Mouse (Mus musculus): ENCODE data around the gene Mrpl21. TPM values are rescaled to one million over a fixed set of nuclear protein-coding genes. Genes with fewer than 3 reads are reported as not detected.
A peak's percentile ranks its signal among the peaks of the same experiment; 100 is the strongest.

The Mrpl21 gene
- polyA plus RNA-seq, 1 experiment from 2014 or later, result 134 TPM

DNA sequence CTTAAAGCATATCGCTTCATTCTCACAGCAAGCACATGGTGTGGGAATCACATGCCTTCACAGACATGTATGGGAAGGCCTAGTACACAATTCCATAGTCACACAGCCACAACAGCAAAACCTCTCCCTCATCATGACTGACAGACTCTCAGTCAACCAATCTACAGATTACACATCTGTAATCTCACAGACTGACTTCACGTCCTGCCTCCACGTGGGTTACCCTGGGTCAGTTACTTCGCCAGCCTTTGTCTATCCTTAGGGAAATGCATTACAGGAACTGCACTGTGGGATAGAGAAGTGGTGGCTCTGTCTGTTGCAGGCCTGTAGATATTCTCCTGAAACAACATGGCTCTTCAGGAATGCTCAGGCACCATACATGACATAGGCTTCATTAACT lies 815 bp upstream of the Mrpl21 start:
- Histone ChIP-seq H3K27ac (ENCODE audit: low read length) (no peak overlapping the region), H3K4me3 (ENCODE audit: low read depth, low read length) (peak overlapping the region; percentile 80; the same call in 1 of the 2 replicates), H3K4me2 (replicated peaks; ENCODE audit: low read depth, low read length) (peak overlapping the region; percentile 55), H3K9ac (replicated peaks; ENCODE audit: low read depth, low read length) (peak overlapping the region; percentile 77; the same call in 1 of the 2 replicates), H3K9me3 (ENCODE audit: control insufficient read depth, low read depth, low read length) (no peaks in the 10 kb centered on the region), H3K27me3 (ENCODE audit: control insufficient read depth, insufficient read depth, low read length) (no peaks in the 10 kb centered on the region), H3K36me3 (ENCODE audit: control insufficient read depth, insufficient read depth, low read length) (peaks cover 20% of the 10 kb centered on the region), H3K4me1 (ENCODE audit: control insufficient read depth, insufficient read depth, low read length) (peaks cover 4% of the 10 kb centered on the region; the same call in 1 of the 2 replicates)
- WGBS, result 74% methylated on average over 4 of the region's 4 CpGs
- no peak for ATAC-seq (ENCODE audit: insufficient number of reproducible peaks, insufficient read depth, low FRiP score, low read depth)

DNA sequence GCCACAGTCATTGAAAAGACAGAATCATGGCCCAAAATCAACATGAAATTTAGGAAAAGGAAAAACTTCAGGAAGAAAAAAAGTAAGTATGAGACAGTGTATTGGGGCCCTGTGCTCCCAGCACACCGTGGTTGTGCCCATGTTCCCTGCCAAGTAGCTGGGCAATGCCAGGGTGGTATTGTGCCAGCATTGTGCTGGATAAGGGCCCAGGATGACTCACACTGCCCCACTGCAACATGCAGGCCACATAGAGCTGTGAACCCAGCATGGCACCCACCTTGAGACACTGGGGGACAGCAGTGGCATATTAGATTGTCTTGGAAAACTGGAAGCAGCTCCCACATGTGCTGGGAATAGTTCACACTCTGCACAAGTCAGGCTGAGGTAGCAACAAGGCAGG lies 6.3 kb downstream of the Mrpl21 start:
- no peak overlapping the region for H3K4me2 ChIP-seq (replicated peaks; ENCODE audit: low read depth, low read length)
- no peaks in the 10 kb centered on the region for H3K4me1 ChIP-seq (ENCODE audit: control insufficient read depth, insufficient read depth, low read length)
- WGBS, result 96% methylated on average over 1 of the region's 1 CpGs
- no peak overlapping the region for H3K27ac ChIP-seq (ENCODE audit: low read length)
- peaks cover 31% of the 10 kb centered on the region for H3K36me3 ChIP-seq (ENCODE audit: control insufficient read depth, insufficient read depth, low read length)
- no peaks in the 10 kb centered on the region for H3K27me3 ChIP-seq (ENCODE audit: control insufficient read depth, insufficient read depth, low read length)
- no peak for ATAC-seq (ENCODE audit: insufficient number of reproducible peaks, insufficient read depth, low FRiP score, low read depth)
- no peak overlapping the region for H3K9ac ChIP-seq (replicated peaks; ENCODE audit: low read depth, low read length)
- H3K4me3 ChIP-seq (ENCODE audit: low read depth, low read length), result no peak overlapping the region
- no peaks in the 10 kb centered on the region for H3K9me3 ChIP-seq (ENCODE audit: control insufficient read depth, low read depth, low read length)

DNA sequence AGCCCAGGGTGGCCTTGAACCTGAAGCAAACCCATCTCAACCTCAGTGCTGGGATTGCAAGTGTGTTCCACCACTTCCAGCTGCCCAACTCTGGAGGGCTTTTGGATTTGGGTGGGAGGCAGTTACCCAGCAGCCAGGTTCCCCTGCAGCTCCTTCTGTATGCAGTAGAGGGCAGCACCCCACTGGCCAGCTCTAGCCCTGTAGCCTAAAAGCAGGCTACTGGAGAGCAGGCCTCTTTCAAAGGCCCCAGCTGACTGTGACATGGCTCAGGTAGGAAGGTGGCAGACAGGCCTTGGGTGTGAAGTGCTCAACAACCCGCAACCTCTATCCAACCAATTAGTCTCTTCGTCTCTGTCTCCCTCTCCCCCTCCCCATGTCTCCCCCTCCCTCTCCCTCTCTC lies 9.3 kb downstream of the Mrpl21 start:
- Histone ChIP-seq H3K9me3 (ENCODE audit: control insufficient read depth, low read depth, low read length) (no peaks in the 10 kb centered on the region), H3K27me3 (ENCODE audit: control insufficient read depth, insufficient read depth, low read length) (no peaks in the 10 kb centered on the region), H3K9ac (replicated peaks; ENCODE audit: low read depth, low read length) (no peak overlapping the region), H3K4me2 (replicated peaks; ENCODE audit: low read depth, low read length) (no peak overlapping the region), H3K27ac (ENCODE audit: low read length) (no peak overlapping the region), H3K36me3 (ENCODE audit: control insufficient read depth, insufficient read depth, low read length) (peaks cover 21% of the 10 kb centered on the region), H3K4me1 (ENCODE audit: control insufficient read depth, insufficient read depth, low read length) (no peaks in the 10 kb centered on the region), H3K4me3 (ENCODE audit: low read depth, low read length) (no peak overlapping the region)
- peak; percentile 46; the same call in 1 of the 2 replicates for ATAC-seq (ENCODE audit: insufficient number of reproducible peaks, insufficient read depth, low FRiP score, low read depth)
- WGBS, result 68% methylated on average over 2 of the region's 2 CpGs

DNA sequence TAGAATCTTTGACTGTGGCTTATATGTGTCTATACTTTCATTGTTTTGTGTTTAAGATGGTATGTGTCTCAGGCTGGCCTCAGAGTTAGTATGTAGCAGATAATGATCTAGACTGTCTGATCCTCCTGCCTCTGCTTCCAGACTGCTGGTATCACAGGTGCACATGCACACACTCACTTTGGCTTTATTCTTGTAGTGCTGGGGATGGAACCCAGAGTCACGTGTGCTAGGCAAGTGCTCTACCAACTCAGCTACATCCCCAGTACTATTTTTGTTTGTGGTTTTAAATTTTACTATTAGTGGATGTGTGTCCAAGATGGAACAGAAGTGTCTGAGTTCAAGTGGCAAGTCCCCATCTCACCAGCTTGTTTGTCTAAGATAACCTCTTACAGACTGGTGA lies 10.3 kb downstream of the Mrpl21 start:
- no peak for ATAC-seq (ENCODE audit: insufficient number of reproducible peaks, insufficient read depth, low FRiP score, low read depth)
- Histone ChIP-seq H3K9ac (replicated peaks; ENCODE audit: low read depth, low read length) (no peak overlapping the region), H3K36me3 (ENCODE audit: control insufficient read depth, insufficient read depth, low read length) (peaks cover 20% of the 10 kb centered on the region), H3K27ac (ENCODE audit: low read length) (no peak overlapping the region), H3K4me3 (ENCODE audit: low read depth, low read length) (no peak overlapping the region), H3K4me1 (ENCODE audit: control insufficient read depth, insufficient read depth, low read length) (no peaks in the 10 kb centered on the region), H3K27me3 (ENCODE audit: control insufficient read depth, insufficient read depth, low read length) (no peaks in the 10 kb centered on the region), H3K9me3 (ENCODE audit: control insufficient read depth, low read depth, low read length) (no peaks in the 10 kb centered on the region), H3K4me2 (replicated peaks; ENCODE audit: low read depth, low read length) (no peak overlapping the region)
- WGBS, result 91% methylated on average over 1 of the region's 1 CpGs

DNA sequence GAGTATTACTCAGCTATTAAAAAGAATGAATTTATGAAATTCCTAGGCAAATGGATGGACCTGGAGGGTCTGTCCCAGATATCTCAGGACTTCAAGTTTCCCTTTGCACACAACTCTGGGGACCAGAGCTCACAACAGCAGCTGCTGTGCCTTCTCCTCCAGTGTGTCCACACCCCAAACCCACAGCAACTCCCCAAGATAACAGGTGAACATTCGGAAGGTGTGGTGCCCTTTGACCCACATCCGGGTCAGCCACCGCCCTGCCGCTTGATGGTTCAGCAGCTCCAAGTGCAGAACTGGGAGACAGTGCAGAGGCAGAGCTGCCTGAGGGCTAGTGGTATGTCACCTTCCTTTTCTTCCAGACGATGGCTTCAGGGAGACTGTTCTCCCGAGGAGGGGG lies 12.5 kb downstream of the Mrpl21 start:
- Histone ChIP-seq H3K36me3 (ENCODE audit: control insufficient read depth, insufficient read depth, low read length) (peaks cover 6% of the 10 kb centered on the region), H3K27ac (ENCODE audit: low read length) (no peak overlapping the region), H3K4me3 (ENCODE audit: low read depth, low read length) (no peak overlapping the region), H3K4me2 (replicated peaks; ENCODE audit: low read depth, low read length) (no peak overlapping the region), H3K9me3 (ENCODE audit: control insufficient read depth, low read depth, low read length) (no peaks in the 10 kb centered on the region), H3K9ac (replicated peaks; ENCODE audit: low read depth, low read length) (no peak overlapping the region), H3K27me3 (ENCODE audit: control insufficient read depth, insufficient read depth, low read length) (no peaks in the 10 kb centered on the region), H3K4me1 (ENCODE audit: control insufficient read depth, insufficient read depth, low read length) (no peaks in the 10 kb centered on the region)
- WGBS, result 83% methylated on average over 6 of the region's 6 CpGs
- no peak for ATAC-seq (ENCODE audit: insufficient number of reproducible peaks, insufficient read depth, low FRiP score, low read depth)

DNA sequence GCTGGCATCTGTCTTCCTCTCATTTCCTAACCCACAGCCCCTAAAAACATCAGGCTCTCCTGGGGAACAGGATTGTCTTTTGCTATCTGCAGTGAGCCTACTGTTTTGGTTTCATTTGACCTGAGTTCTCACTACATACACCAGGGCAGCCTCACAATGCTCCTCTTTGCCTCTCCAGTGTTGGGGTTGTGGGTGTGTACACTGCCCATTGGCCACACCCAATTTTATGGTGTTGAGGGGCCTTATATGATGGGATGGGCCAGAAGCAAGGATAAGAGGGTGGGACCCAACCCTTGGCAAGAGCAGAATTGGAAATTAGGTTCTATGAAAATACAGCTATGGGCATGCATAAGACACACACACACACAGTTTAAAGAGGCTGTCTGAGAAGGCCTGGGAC lies 14.3 kb downstream of the Mrpl21 start:
- Histone ChIP-seq H3K4me3 (ENCODE audit: low read depth, low read length) (no peak overlapping the region), H3K9ac (replicated peaks; ENCODE audit: low read depth, low read length) (no peak overlapping the region), H3K4me2 (replicated peaks; ENCODE audit: low read depth, low read length) (no peak overlapping the region), H3K9me3 (ENCODE audit: control insufficient read depth, low read depth, low read length) (no peaks in the 10 kb centered on the region), H3K4me1 (ENCODE audit: control insufficient read depth, insufficient read depth, low read length) (no peaks in the 10 kb centered on the region), H3K27ac (ENCODE audit: low read length) (no peak overlapping the region), H3K27me3 (ENCODE audit: control insufficient read depth, insufficient read depth, low read length) (no peaks in the 10 kb centered on the region), H3K36me3 (ENCODE audit: control insufficient read depth, insufficient read depth, low read length) (no peaks in the 10 kb centered on the region)
- ATAC-seq (ENCODE audit: insufficient number of reproducible peaks, insufficient read depth, low FRiP score, low read depth), result no peak

DNA sequence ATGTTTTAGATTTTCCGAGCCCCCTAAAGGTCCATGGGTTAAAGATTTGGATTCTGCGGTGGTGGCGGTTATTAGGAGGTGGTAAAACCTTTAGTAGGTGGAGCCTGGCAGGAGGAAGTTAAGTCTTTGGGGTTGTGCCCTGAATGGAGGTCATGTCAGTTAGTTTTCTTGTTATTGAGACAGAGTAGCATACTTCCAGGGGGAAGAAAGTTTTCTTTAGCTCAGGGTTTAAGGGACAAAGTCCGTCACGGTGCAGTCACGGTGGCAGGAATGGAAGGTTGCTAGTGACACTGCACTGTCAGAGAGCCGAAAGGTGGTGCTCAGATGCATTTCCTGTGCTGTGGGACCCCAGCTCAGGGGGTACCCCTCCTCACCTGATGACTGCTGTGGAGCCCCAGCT lies 15.1 kb downstream of the Mrpl21 start:
- no peaks in the 10 kb centered on the region for H3K9me3 ChIP-seq (ENCODE audit: control insufficient read depth, low read depth, low read length)
- H3K4me1 ChIP-seq (ENCODE audit: control insufficient read depth, insufficient read depth, low read length), result no peaks in the 10 kb centered on the region
- no peak overlapping the region for H3K4me3 ChIP-seq (ENCODE audit: low read depth, low read length)
- WGBS, result 83% methylated on average over 7 of the region's 7 CpGs
- no peaks in the 10 kb centered on the region for H3K27me3 ChIP-seq (ENCODE audit: control insufficient read depth, insufficient read depth, low read length)
- no peak for ATAC-seq (ENCODE audit: insufficient number of reproducible peaks, insufficient read depth, low FRiP score, low read depth)
- H3K36me3 ChIP-seq (ENCODE audit: control insufficient read depth, insufficient read depth, low read length), result no peaks in the 10 kb centered on the region
- no peak overlapping the region for H3K4me2 ChIP-seq (replicated peaks; ENCODE audit: low read depth, low read length)
- H3K9ac ChIP-seq (replicated peaks; ENCODE audit: low read depth, low read length), result no peak overlapping the region
- H3K27ac ChIP-seq (ENCODE audit: low read length), result no peak overlapping the region

DNA sequence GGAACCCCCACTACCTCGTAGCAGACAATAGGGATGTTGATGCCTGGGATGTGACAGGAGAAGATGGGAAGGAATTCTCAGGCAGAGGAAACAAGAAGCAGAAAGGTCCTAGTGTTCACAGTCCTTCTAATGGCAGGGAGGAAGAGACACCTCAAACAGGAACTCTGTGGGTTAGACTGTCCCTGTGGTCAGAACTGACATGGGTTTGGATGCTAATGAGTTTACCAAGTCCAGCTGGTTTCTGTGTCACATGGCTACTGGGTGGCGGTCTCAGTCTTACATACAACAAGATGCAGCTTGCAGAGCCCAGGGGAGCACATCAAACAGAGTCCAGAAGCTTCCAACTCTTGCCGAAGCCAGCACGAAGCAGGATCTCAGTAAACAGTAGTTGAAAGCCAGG lies 21.3 kb downstream of the Mrpl21 start:
- no peak for ATAC-seq (ENCODE audit: insufficient number of reproducible peaks, insufficient read depth, low FRiP score, low read depth)
- H3K27me3 ChIP-seq (ENCODE audit: control insufficient read depth, insufficient read depth, low read length), result no peaks in the 10 kb centered on the region
- H3K4me1 ChIP-seq (ENCODE audit: control insufficient read depth, insufficient read depth, low read length), result no peaks in the 10 kb centered on the region
- H3K36me3 ChIP-seq (ENCODE audit: control insufficient read depth, insufficient read depth, low read length), result no peaks in the 10 kb centered on the region
- no peak overlapping the region for H3K4me3 ChIP-seq (ENCODE audit: low read depth, low read length)
- no peak overlapping the region for H3K27ac ChIP-seq (ENCODE audit: low read length)
- no peak overlapping the region for H3K4me2 ChIP-seq (replicated peaks; ENCODE audit: low read depth, low read length)
- H3K9me3 ChIP-seq (ENCODE audit: control insufficient read depth, low read depth, low read length), result no peaks in the 10 kb centered on the region
- 65% methylated on average over 4 of the region's 4 CpGs for WGBS
- no peak overlapping the region for H3K9ac ChIP-seq (replicated peaks; ENCODE audit: low read depth, low read length)

DNA sequence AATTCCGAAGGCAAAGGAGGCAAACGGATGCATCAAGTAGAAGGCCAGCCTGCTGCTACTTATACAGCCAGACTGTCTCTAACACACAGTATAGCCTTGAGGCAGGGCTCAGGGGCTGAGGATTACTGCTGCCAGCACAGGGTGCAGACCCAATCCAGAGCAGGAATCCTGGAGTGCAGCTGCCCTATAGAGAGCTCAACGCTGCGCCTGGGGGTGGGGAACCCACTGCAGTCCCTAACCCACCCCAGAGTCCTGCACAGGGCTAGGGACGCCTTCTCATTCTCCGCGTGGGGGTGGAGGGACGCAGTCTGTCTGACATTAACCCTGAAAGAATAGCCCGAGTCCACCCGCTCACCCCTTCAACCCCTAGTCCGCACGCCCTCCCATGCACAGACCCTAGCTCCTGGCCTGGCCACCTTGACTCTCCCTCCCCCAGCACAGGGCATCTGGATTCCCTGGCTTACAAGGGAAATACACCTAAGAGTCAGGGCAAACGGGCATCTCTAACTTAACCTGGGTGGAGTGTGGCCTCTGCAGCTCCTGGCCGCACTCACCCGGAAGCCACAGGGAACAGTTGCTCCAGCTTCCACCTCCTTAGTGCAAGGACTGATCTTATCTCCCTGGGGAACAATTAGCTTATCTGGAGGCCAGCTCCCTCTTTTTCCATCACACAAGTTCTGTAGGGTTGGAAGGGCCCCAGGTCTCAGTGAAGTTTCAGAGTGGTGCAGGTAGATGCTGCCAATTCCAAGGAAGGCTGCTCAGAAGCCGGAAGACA lies 24.7 kb downstream of the Mrpl21 start:
- H3K9me3 ChIP-seq (ENCODE audit: control insufficient read depth, low read depth, low read length), result no peaks in the 10 kb centered on the region
- H3K36me3 ChIP-seq (ENCODE audit: control insufficient read depth, insufficient read depth, low read length), result no peaks in the 10 kb centered on the region
- 58% methylated on average over 16 of the region's 16 CpGs for WGBS
- no peak overlapping the region for H3K4me2 ChIP-seq (replicated peaks; ENCODE audit: low read depth, low read length)
- no peak overlapping the region for H3K9ac ChIP-seq (replicated peaks; ENCODE audit: low read depth, low read length)
- H3K4me3 ChIP-seq (ENCODE audit: low read depth, low read length), result no peak overlapping the region
- no peak overlapping the region for H3K27ac ChIP-seq (ENCODE audit: low read length)
- H3K27me3 ChIP-seq (ENCODE audit: control insufficient read depth, insufficient read depth, low read length), result no peaks in the 10 kb centered on the region
- no peak for ATAC-seq (ENCODE audit: insufficient number of reproducible peaks, insufficient read depth, low FRiP score, low read depth)
- no peaks in the 10 kb centered on the region for H3K4me1 ChIP-seq (ENCODE audit: control insufficient read depth, insufficient read depth, low read length)

Data from stomach, embryonic 14.5 days (tissue).